Mouse (Mus musculus) kidney, adult 2 months (tissue): ENCODE results near the gene Lrig2. TPM values are rescaled to one million over a fixed set of nuclear protein-coding genes. Genes with fewer than 3 reads are reported as not detected.

Experiments used
- DNase-seq: peaks from one replicate; pipeline ENCODE4 v3.0.0; 2021
- H3K27ac ChIP-seq: fragments of 200-500 bp; 2 replicates; pipeline ENCODE4 v1.5.1; 2012; ENCODE audit warnings: low read depth, low read length, control low read depth, inconsistent platforms; ENCODE audit not compliant: insufficient read depth
- H3K27me3 ChIP-seq: fragments of 200-500 bp; replicated peaks from 2 replicates; pipeline ENCODE4 v1.6.1; 2012; ENCODE audit warnings: mild to moderate bottlenecking, moderate library complexity, low read length, inconsistent platforms; ENCODE audit not compliant: control insufficient read depth, insufficient read depth
- H3K36me3 ChIP-seq: fragments of 200-500 bp; 2 replicates; pipeline ENCODE4 v1.6.1; 2012; ENCODE audit warnings: mild to moderate bottlenecking, moderate library complexity, low read length, inconsistent platforms; ENCODE audit not compliant: control insufficient read depth, insufficient read depth
- H3K4me1 ChIP-seq: fragments of 200-500 bp; 2 replicates; pipeline ENCODE4 v1.6.1; 2011; ENCODE audit warnings: low read length; ENCODE audit not compliant: control insufficient read depth, insufficient read depth
- H3K4me3 ChIP-seq: fragments of 200-500 bp; 2 replicates; pipeline ENCODE4 v1.5.1; 2011; ENCODE audit warnings: mild to moderate bottlenecking, low read depth, low read length, control low read depth; ENCODE audit not compliant: insufficient read depth
- CTCF ChIP-seq: fragments of 200-500 bp; conservative IDR thresholded peaks from 2 replicates; pipeline ENCODE4 v1.5.1; 2011; ENCODE audit warnings: low read depth, mild to moderate bottlenecking, control low read depth, low read length, moderate library complexity, mixed read lengths; ENCODE audit not compliant: insufficient read depth, insufficient read length
- POLR2A ChIP-seq: fragments of 200-500 bp; IDR thresholded peaks from one replicate; pipeline ENCODE4 v1.6.1; 2011; ENCODE audit warnings: low read depth, low read length, control low read depth
- WGBS: fragments of 180-500 bp; shearing (Covaris S2); methylation state at CpG from one replicate; pipeline ENCODE4 v1.1.7; 2018; 5-methylcytosine and 5-hydroxymethylcytosine counted together
- polyA plus RNA-seq: library from polyadenylated mRNA; depleted of rRNA; stranded (reverse); fragments of >200 nt; gene quantifications from 2 replicates; pipeline ENCODE4 v1.2.3, GENCODE M21; 2012

Lrig2 gene
- polyA plus RNA-seq, 1 experiment: 4.8 TPM

DNA sequence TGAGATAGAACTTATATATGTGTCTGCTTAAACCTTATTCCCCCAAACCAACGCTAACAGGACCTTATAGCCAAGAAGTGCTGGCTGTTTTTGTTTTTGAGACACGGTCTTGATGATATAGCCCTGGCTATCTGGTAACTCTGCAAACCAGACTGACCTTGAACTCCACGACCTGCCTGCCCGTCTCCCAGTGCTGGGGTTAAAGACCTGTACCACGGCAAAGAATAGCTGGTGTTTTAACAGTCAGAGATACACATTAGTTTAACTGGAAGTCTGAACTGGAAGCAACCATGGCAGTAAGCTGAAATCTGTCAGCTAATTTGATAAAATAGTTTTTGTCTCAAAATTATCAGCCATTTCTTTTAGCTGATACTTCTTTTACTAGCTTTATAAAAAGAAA lies 94.9 kb downstream of the Lrig2 start:
- H3K27ac ChIP-seq: no peak overlapping the region
- H3K36me3 ChIP-seq: no peaks in the 10 kb centered on the region
- peaks cover 5% of the 10 kb centered on the region; the same call in 1 of the 2 replicates for H3K4me1 ChIP-seq
- TF ChIP-seq CTCF (no peak), POLR2A (no peak)
- DNase-seq: no peak
- WGBS: 60% methylated on average over 5 of the region's 5 CpGs
- H3K4me3 ChIP-seq: no peak overlapping the region
- no peaks in the 10 kb centered on the region for H3K27me3 ChIP-seq

DNA sequence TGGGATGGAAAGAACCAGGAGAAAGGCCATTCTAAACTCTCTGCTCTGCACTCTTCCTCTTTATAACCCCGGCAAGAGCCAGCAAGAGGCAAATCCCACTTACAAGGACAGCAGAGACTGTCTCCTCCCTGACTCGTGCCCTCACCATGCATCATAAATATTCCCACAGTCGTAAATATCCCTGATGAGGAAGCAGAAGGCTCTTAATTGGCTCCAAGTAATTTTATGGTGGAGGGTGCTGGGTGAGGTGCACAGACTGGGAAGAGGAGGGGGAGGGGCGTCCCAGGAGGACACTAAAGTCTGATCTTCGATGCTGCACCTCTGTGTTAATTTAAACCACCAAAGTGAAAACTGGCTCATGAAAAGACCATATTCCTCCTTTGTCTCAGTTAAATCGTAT lies 99.2 kb downstream of the Lrig2 start:
- H3K4me1 ChIP-seq: no peaks in the 10 kb centered on the region
- no peak for DNase-seq
- H3K27me3 ChIP-seq: no peaks in the 10 kb centered on the region
- TF ChIP-seq CTCF (no peak), POLR2A (no peak)
- 55% methylated on average over 6 of the region's 6 CpGs for WGBS
- no peaks in the 10 kb centered on the region for H3K36me3 ChIP-seq
- no peak overlapping the region for H3K4me3 ChIP-seq
- H3K27ac ChIP-seq: no peak overlapping the region

GRCm38 (mm10) chr3:104407506-104407905 lies 104.2 kb downstream of the Lrig2 start:
- Histone ChIP-seq H3K36me3 (no peaks in the 10 kb centered on the region), H3K27me3 (no peaks in the 10 kb centered on the region), H3K4me3 (no peak overlapping the region), H3K4me1 (no peaks in the 10 kb centered on the region), H3K27ac (no peak overlapping the region)
- TF ChIP-seq POLR2A (no peak), CTCF (no peak)
- no peak for DNase-seq
- 71% methylated on average over 7 of the region's 7 CpGs for WGBS

DNA sequence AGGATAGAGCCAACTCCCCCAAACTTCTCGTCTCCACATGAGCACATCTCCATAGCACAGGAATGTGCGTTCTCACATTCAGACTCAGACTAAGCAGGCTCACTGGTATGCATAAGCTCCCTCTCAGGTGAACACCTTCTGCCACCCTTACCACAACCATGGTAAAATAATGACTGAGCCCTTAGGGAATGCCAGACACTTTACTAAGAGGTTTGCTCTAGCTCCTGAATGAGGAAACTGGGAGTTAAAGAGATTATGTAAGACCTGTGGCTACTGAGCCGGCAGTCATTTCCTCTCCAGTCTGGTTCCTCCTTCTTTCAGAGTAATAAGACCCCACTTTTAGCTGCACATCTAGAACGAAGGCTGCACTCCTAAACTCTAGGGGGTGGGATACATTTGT lies 108.1 kb downstream of the Lrig2 start:
- no peak overlapping the region for H3K4me3 ChIP-seq
- H3K4me1 ChIP-seq: no peaks in the 10 kb centered on the region
- no peaks in the 10 kb centered on the region for H3K36me3 ChIP-seq
- TF ChIP-seq CTCF (no peak), POLR2A (no peak)
- DNase-seq: no peak
- H3K27me3 ChIP-seq: no peaks in the 10 kb centered on the region
- no peak overlapping the region for H3K27ac ChIP-seq
- 60% methylated on average over 4 of the region's 4 CpGs for WGBS

- peak; percentile 13 for DNase-seq
- WGBS: 48% methylated on average over 2 of the region's 2 CpGs
- TF ChIP-seq POLR2A: no peak
- no peaks in the 10 kb centered on the region for H3K27me3 ChIP-seq
- H3K36me3 ChIP-seq: no peaks in the 10 kb centered on the region
- no peaks in the 10 kb centered on the region for H3K4me1 ChIP-seq
- no peak overlapping the region for H3K27ac ChIP-seq
- H3K4me3 ChIP-seq: no peak overlapping the region
Observed at GRCm38 (mm10) chr3:104401176-104401575, 110.5 kb downstream of the Lrig2 start.

GRCm38 (mm10) chr3:104400126-104400525 lies 111.6 kb downstream of the Lrig2 start:
- peak; percentile 51 for DNase-seq
- Histone ChIP-seq H3K27ac (no peak overlapping the region), H3K4me1 (no peaks in the 10 kb centered on the region), H3K27me3 (no peaks in the 10 kb centered on the region), H3K4me3 (no peak overlapping the region), H3K36me3 (no peaks in the 10 kb centered on the region)
- WGBS: 54% methylated on average over 5 of the region's 5 CpGs
- TF ChIP-seq CTCF (no peak), POLR2A (no peak)

DNA sequence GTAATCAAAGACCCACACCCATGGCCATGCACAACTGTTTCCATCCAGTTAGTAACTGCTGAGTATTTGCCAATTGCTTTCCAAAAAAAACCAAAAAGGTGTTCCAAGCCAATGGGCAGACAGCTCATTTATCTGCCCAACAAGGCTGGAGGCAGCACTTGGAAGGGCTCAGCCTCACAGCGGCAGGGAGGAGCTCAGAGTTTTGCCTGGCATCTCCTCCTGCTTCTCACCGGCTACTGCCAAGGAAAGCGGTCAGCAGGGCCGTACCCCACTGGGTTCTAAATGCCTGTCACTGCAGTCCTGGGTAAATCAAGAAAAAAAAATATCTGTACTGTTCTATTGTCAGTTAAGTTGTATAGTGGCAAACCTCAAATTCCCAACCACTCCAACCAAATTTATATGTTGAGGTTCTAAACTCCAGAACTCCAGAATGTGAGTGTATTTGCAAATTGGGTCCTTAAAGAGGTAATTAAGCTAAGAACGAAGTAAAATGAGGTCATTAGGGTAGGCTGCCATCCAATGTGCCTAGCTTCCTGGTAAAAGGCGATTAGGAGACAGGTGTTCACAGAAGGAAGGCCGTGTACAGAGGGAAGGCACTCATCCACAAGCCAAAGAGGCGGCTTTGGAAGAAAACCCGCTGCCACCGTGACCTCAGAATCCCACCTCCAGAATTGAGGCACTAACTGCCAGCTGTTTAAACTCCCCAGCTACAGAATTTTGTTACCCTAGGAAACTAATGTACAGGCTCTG lies 112.2 kb downstream of the Lrig2 start:
- Histone ChIP-seq H3K27me3 (no peaks in the 10 kb centered on the region), H3K4me1 (no peaks in the 10 kb centered on the region), H3K27ac (no peak overlapping the region), H3K36me3 (no peaks in the 10 kb centered on the region), H3K4me3 (no peak overlapping the region)
- WGBS: 68% methylated on average over 10 of the region's 10 CpGs
- peak; percentile 17 for DNase-seq
- TF ChIP-seq POLR2A (no peak), CTCF (no peak)
